Mouse (Mus musculus): ENCODE measurements around the gene Ugt3a2.

Ugt3a2 gene

DNA sequence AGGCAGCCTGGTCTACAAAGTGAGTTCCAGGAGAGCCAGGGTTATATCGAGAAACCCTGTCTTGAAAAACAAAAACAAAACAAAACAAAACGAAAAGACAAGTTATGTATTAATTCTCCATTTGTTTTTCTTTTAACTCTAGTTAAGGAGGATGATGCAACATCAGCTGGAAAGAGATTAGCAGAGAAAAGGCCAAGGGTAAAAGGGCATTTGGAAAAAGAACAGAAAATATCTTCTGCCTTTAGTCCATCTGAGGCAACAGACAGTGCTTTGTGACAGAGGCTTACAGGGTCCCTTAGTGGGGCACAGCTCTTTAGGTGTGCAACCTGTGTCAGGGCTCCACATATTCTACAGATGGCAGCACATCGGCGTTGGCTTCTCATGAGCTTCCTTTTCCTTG, at the start of gene Ugt3a2:
Gene Ugt3a2, plus strand, starts transcription at position 210 of the 400 bp plus-strand sequence.
- no peak for DNase-seq (ENCODE audit: low read depth in 1 of 2, low spot score in 2 of 2)

- DNase-seq (ENCODE audit: low read depth in 1 of 2, low spot score in 2 of 2), result no peak
Measured at GRCm38 (mm10) chr15:9289660-9290059, 45.7 kb upstream of the Ugt3a2 start.

DNA sequence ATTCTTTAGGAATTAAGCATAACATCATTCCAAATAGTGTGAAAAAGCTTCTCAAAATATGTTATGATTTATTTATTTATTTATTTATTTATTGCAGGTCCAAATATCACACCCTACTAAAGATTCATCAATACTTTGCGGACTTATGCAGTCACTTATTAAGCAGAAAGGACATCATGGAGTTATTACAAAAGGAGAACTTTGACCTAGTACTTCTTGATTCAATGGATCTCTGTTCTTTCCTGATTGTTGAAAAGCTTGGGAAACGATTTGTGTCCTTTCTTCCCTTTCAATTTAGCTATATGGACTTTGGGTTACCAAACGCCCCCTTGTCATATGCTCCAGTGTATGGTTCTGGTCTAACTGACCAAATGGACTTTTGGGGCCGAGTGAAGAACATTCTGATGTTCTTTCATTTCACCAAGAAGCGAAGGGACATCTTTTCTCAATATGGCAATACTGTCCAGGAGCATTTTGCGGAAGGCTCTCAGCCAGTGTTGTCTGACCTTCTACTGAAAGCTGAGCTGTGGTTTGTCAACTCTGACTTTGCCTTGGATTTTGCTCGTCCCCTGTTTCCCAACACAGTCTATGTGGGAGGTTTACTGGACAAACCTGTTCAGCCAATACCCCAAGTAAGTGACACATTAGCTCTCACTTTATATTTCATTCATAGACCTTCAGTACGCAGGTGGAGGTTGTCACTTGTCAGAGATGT, 29.2 kb upstream of the Ugt3a2 start:
- no peak for DNase-seq (ENCODE audit: low read depth in 1 of 2, low spot score in 2 of 2)

- DNase-seq (ENCODE audit: low read depth in 1 of 2, low spot score in 2 of 2), result no peak
Measured at GRCm38 (mm10) chr15:9334596-9334995, 754 bp upstream of the Ugt3a2 start.

DNA sequence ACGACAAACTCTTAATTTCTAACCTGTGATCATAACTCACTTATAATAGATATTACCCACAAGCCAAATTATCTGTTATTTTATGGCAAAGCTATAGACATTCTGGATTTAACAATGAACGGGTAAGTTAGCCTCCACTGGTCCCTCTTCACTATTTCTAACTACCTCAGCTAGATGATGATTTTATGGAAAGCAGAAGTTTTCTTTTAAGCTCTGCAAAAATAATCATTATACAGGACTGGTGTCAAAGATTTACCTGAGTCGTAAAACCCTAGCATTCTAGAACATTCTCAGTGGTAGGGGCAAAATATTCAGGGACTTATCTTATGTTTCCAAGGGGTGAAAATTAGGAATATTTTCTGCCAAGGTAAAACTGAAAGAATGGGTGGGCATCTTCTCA, 1.3 kb downstream of the Ugt3a2 start:
- no peak for DNase-seq (ENCODE audit: low read depth in 1 of 2, low spot score in 2 of 2)

DNA sequence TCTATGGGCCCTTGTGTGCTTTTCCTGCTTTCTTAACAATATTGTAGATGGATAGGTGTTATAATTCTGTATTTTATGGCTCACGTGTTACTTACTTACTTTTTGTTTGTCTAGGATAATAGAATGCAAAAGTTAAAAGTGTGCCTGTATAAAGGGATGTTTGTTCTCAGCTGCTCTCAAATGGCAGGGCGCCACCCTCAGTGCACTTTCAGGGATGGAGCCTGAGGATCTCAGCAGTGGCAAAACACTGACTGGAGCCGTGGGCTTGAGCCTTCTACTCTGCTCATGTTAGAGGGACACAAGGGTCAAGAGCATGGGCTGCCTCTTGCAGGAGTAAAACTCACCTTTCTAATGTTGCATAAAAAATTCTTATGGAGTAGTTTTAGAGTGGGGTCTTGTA, 1.7 kb downstream of the Ugt3a2 start:
- no peak for DNase-seq (ENCODE audit: low read depth in 1 of 2, low spot score in 2 of 2)

GRCm38 (mm10) chr15:9348739-9349138, 13.4 kb downstream of the Ugt3a2 start:
- no peak for DNase-seq (ENCODE audit: low read depth in 1 of 2, low spot score in 2 of 2)

- DNase-seq (ENCODE audit: low read depth in 1 of 2, low spot score in 2 of 2), result no peak
Measured at GRCm38 (mm10) chr15:9362801-9363200, 27.5 kb downstream of the Ugt3a2 start.

DNA sequence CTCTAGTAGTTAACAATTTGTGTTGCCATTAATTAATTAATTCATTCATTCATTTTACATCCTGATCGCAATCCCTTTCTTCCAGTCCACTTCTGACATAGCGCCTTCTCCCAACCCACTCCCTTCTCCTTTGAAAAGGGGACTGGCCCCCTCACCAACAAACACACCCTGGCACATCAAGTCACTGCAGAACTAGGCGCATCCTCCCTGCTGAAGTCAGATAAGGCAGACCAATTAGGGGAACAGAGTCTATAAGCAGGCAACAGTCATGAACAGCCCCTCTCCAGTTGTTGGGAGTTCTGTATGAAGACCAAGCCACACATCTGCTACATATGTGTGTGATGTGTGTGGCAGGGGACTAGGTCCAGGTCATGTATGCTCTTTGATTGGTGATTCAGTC, 33.4 kb downstream of the Ugt3a2 start:
- DNase-seq (ENCODE audit: low read depth in 1 of 2, low spot score in 2 of 2), result no peak

DNA sequence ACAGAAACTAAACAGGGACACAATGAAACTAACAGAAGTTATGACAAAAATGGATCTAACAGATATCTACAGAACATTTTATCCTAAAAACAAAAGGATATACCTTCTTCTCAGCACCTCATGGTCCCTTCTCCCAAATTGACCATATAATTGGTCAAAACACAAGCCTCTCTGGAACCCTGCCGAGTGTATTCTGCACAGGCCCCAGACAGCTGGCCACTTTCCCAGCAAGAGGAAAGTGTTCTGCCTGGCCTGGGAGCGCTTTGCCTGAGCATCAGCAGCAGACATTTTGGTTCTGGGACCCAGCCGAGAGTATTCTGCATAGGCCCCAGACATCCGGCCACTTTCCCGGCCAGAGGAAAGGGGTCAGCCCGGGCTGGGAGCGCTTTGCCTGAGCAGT, 40.9 kb downstream of the Ugt3a2 start:
- no peak for DNase-seq (ENCODE audit: low read depth in 1 of 2, low spot score in 2 of 2)

DNA sequence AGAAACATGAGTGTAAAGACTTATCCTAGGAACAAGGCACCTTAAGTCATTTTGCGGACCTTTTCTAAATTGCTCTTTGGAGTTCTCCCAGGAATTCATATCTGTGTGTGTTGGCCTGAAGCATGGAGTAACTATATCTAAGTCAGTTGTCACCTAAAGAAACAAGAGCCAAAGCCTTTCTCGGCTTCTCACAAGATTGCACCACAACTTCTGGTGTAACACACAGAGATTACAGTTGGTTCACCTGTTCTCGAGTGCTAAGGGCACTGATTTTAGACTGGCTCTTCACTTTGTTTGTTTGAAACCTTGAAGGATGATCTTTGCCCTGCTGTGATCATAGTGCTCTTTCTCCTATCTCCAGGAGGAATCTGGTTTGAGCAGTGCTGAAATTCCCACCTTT, 74.1 kb downstream of the Ugt3a2 start:
- no peak for DNase-seq (ENCODE audit: low read depth in 1 of 2, low spot score in 2 of 2)

Measured in monocyte, adult 2 months (primary cell).